Mouse (Mus musculus) lung, embryonic 14.5 days (tissue): ENCODE measurements around the gene Clnk. TPM values are rescaled to one million over a fixed set of nuclear protein-coding genes. Genes with fewer than 3 reads are reported as not detected.
A peak's percentile ranks its signal among the peaks of the same experiment; 100 is the strongest.

Experiments used
- ATAC-seq: fragments of 200-750 bp; cut with Nextera tagmentation; 2 replicates; pipeline ENCODE4 v1.8.0; 2017; ENCODE audit warnings: mild to moderate bottlenecking, moderate TSS enrichment, moderate library complexity; ENCODE audit not compliant: insufficient read depth
- DNase-seq: peaks from one replicate; pipeline ENCODE4 v3.0.0-alpha.2; 2015
- H3K27ac ChIP-seq: fragments of 300-500 bp; sonication (generic); 2 replicates; pipeline ENCODE4 v1.5.1; 2014; ENCODE audit warnings: low read depth, mild to moderate bottlenecking, moderate library complexity
- H3K27me3 ChIP-seq: fragments of 300-500 bp; sonication (generic); 2 replicates; pipeline ENCODE4 v1.6.1; 2014; ENCODE audit warnings: low read length, control low read depth; ENCODE audit not compliant: insufficient read depth
- H3K36me3 ChIP-seq: fragments of 300-500 bp; sonication (generic); 2 replicates; pipeline ENCODE4 v1.6.1; 2014; ENCODE audit warnings: control low read depth; ENCODE audit not compliant: insufficient read depth
- H3K4me1 ChIP-seq: fragments of 300-500 bp; sonication (generic); 2 replicates; pipeline ENCODE4 v1.6.1; 2014; ENCODE audit warnings: antibody characterized with exemption, control low read depth; ENCODE audit not compliant: insufficient read depth
- H3K4me2 ChIP-seq: fragments of 300-500 bp; sonication (generic); 2 replicates; pipeline ENCODE4 v1.6.1; 2014; ENCODE audit warnings: mild to moderate bottlenecking
- H3K4me3 ChIP-seq: fragments of 300-500 bp; sonication (generic); 2 replicates; pipeline ENCODE4 v1.5.1; 2014; ENCODE audit warnings: low read depth, low read length
- H3K9ac ChIP-seq: fragments of 300-500 bp; sonication (generic); 2 replicates; pipeline ENCODE4 v1.6.1; 2014
- H3K9me3 ChIP-seq: fragments of 300-500 bp; sonication (generic); 2 replicates; pipeline ENCODE4 v1.6.1; 2016; ENCODE audit warnings: low read depth, low read length, control low read depth
- CTCF ChIP-seq: IDR thresholded peaks from 2 replicates; pipeline ENCODE4 v1.5.1; 2016; ENCODE audit warnings: antibody characterized with exemption, low read depth
- WGBS: fragments of 180-500 bp; shearing (Covaris S2); extraction: QIAGEN DNeasy Blood & Tissue Kit; methylation state at CpG from one replicate; pipeline ENCODE4 v1.1.7; 2014; 5-methylcytosine and 5-hydroxymethylcytosine counted together
- polyA plus RNA-seq: library from polyadenylated mRNA; unstranded; fragments of >200 nt; fragmentation: Nextera tagmentation; extraction: Ambion mirVana; gene quantifications from 2 replicates; pipeline ENCODE4 v1.2.1, GENCODE M21; 2014

Clnk gene
- polyA plus RNA-seq, 1 experiment from 2014 or later, result not detected

DNA sequence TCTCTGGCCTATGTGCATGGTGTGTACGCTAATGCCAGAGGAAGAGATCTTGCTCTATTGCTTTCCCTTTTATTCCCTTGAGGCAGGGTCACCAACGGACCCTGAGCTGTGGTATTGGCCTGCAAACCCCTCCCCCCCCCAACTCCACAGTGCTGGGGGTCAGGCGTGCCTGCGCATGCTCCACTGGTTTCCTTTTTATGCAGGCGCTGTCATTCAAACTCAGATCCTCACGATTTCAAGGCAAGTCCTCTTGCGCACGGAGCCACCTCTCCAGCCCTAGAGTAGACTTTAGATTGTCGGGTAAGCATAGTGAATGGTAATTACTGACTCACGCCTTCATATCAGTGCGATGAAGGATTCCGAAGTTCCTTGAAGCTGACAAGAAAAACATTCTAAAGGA lies 6.1 kb downstream of the Clnk start:
- DNase-seq (no peak), ATAC-seq (no peak)
- TF ChIP-seq CTCF, result no peak

DNA sequence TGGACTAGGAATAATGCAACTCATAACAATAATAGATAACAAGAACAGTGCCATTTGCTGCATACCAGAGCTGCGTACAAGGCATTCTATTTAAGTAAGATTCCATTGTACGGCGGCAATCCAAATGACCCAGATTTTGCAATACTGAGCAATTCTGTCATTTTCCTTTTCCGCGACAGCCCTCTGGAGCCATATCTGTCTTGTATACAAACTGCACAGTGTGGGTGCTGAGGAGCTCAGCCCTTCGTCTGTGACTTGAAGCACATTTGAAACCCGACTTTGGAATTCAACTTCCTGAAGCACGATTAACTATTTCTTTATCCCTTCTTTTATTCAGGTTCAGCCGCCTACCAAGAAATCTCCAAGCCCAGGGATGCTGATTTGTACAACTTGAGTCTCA lies 6.6 kb downstream of the Clnk start:
- no peak overlapping the region for H3K27ac ChIP-seq
- ATAC-seq (no peak; the same call in 1 of the 2 replicates), DNase-seq (peak; percentile 53)
- no peaks in the 10 kb centered on the region for H3K36me3 ChIP-seq
- no peaks in the 10 kb centered on the region for H3K9me3 ChIP-seq
- TF ChIP-seq CTCF, result no peak
- no peaks in the 10 kb centered on the region for H3K27me3 ChIP-seq
- 60% methylated on average over 9 of the region's 9 CpGs for WGBS
- no peak overlapping the region for H3K4me2 ChIP-seq
- no peak overlapping the region for H3K9ac ChIP-seq
- no peaks in the 10 kb centered on the region for H3K4me1 ChIP-seq
- no peak overlapping the region for H3K4me3 ChIP-seq

More for the DNA sequence above, 6.1 kb downstream of the Clnk start:
- Histone ChIP-seq H3K27ac (no peak overlapping the region), H3K4me3 (no peak overlapping the region), H3K9ac (no peak overlapping the region), H3K9me3 (no peaks in the 10 kb centered on the region), H3K4me1 (no peaks in the 10 kb centered on the region), H3K27me3 (no peaks in the 10 kb centered on the region), H3K36me3 (no peaks in the 10 kb centered on the region), H3K4me2 (no peak overlapping the region)
- WGBS, result 65% methylated on average over 12 of the region's 12 CpGs

DNA sequence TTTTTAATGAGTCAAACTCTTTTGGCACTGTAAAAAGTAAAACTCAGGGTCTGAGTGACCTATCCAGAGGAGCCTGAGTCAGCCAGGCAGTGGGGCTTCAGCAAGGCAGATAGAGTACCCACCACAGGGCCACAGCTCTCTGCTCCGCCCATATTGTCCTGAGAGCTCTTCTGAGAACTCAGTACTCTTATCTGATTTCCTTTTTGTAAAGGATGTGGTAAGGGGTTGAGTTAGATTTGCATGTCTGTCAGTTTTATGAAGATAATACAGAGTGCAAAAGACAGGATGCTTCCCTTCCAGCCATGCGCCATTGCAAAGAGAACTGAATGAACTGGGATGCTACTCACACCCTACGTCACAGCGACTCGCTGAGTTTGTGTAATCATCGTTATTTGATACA lies 12.0 kb downstream of the Clnk start:
- no peak for TF ChIP-seq CTCF
- ATAC-seq (no peak), DNase-seq (no peak)
- Histone ChIP-seq H3K9me3 (no peaks in the 10 kb centered on the region), H3K9ac (no peak overlapping the region), H3K4me1 (no peaks in the 10 kb centered on the region), H3K4me2 (no peak overlapping the region), H3K4me3 (no peak overlapping the region), H3K27ac (no peak overlapping the region), H3K27me3 (no peaks in the 10 kb centered on the region), H3K36me3 (no peaks in the 10 kb centered on the region)
- 64% methylated on average over 6 of the region's 6 CpGs for WGBS

DNA sequence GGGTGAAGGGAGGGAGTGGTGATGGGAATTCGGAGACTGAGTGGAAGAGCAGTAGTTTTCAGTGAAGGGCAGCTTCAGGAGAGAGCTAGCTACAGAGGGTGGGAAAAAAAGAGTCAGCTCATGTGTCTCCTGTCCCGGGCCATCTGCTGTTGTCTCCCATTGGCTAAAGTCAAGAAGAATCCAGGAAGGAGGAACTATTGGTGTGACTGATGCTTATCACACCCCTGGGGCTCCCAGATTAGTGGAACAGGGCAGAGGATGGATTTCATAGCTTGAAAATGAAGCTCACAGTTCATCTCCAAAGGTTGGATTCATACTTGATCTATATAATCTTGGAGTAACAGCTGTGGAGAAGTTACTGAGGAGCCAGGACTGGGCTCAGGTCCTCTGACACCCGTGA lies 13.6 kb downstream of the Clnk start:
- Histone ChIP-seq H3K27me3 (no peaks in the 10 kb centered on the region), H3K9me3 (no peaks in the 10 kb centered on the region), H3K4me3 (no peak overlapping the region), H3K27ac (no peak overlapping the region), H3K4me1 (no peaks in the 10 kb centered on the region), H3K4me2 (no peak overlapping the region), H3K36me3 (no peaks in the 10 kb centered on the region), H3K9ac (no peak overlapping the region)
- WGBS, result 43% methylated on average over 3 of the region's 3 CpGs
- no peak for TF ChIP-seq CTCF
- DNase-seq (no peak), ATAC-seq (no peak)

DNA sequence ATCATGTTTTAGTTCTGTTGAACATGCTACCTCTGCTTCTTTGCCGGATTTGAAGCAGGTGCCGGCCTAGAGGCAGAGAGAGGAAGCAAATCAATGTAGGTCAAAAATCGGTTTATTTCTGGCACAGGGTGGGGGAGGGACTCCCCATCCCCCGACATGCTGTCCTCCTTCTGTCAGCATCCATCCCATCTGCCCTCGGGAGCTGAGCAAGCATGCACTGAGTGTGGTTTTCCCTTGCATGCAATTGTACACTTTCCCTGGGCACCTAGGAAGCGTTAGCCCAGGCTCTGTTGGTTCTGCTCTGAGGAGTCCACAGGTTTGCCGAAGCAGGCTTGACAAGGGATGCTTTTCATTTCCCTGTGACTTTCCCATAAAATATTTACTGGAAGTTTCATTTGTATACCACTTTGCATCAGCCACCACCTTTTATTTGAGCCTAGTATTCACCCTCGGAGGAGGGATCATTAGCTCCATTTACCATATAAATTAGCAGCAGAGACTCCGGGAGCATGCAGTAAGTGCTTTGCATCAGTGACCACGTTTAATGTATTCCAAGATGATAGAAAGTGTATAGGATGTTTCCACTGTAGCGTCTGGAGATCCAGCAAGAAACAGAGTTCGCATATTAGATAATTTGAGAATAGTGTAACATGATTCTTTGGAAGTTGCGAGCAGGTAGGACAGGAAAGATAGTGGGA lies 14.2 kb downstream of the Clnk start:
- Histone ChIP-seq H3K9me3 (no peaks in the 10 kb centered on the region), H3K4me2 (no peak overlapping the region), H3K36me3 (no peaks in the 10 kb centered on the region), H3K27me3 (no peaks in the 10 kb centered on the region), H3K9ac (no peak overlapping the region), H3K4me1 (no peaks in the 10 kb centered on the region), H3K27ac (no peak overlapping the region), H3K4me3 (no peak overlapping the region)
- TF ChIP-seq CTCF, result no peak
- DNase-seq (no peak), ATAC-seq (no peak)
- 63% methylated on average over 13 of the region's 13 CpGs for WGBS

DNA sequence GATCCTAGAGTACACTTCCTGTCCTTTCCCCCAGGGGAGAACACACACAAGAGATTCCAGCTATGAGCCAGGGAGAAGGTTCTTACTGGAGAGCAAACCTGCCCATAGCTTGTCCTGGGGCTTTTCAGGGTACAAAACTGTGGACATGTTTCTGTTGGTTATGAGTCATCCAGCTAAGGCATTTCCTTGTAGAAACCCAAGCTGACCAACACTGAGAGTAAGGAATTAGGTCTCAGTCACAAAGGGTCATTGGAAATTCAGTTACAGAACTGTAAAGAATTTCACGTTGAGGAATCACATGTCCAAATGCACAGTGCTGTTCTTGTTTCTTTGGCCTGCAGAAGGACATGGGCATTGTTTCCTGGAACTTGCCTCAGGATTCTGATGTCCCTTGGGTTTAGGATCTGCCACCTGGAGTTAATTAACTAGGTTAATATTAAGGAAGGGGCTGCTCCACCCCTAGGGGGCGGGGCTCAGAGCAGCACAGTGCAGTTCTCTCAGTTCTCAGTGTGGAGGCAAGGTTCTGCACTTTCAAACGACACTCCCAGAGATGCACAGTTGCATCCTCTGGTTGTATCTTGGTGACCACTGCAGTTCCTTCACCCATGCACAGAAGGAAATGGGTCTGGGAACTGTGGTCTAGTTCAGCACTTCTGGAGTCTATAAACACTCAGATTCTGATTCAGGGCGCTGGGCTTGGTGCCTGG lies 18.4 kb downstream of the Clnk start:
- Histone ChIP-seq H3K4me1 (no peaks in the 10 kb centered on the region), H3K27me3 (no peaks in the 10 kb centered on the region), H3K27ac (no peak overlapping the region), H3K4me3 (no peak overlapping the region), H3K36me3 (no peaks in the 10 kb centered on the region), H3K9me3 (no peaks in the 10 kb centered on the region), H3K9ac (no peak overlapping the region), H3K4me2 (no peak overlapping the region)
- ATAC-seq (no peak), DNase-seq (no peak)
- WGBS, result 50% methylated on average over 4 of the region's 4 CpGs
- TF ChIP-seq CTCF, result no peak

DNA sequence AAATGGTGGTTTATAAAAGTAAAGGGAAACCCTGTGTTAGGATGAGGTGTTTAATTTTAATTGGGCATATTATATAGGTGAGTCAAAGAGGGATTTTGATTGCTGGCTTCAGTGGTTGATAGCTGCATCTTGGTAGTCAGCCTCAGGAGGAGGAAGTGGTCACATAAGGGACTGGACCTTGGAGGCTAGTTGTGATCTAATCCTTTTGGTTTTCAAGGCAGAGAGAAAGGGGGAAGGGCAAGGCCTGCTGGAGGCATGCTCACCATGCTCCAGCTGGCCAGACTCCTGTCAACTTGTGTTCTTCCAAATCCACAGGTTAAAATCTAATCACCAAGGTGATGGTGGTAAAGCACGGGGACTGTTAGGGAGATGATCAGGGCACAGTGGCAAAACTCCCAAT lies 19.0 kb downstream of the Clnk start:
- WGBS, result 75% methylated on average over 1 of the region's 1 CpGs
- Histone ChIP-seq H3K9ac (no peak overlapping the region), H3K9me3 (no peaks in the 10 kb centered on the region)

More for the DNA sequence above, 19.0 kb downstream of the Clnk start:
- DNase-seq (no peak), ATAC-seq (no peak)
- Histone ChIP-seq H3K36me3 (no peaks in the 10 kb centered on the region), H3K4me2 (no peak overlapping the region), H3K27me3 (no peaks in the 10 kb centered on the region), H3K4me3 (no peak overlapping the region), H3K27ac (no peak overlapping the region), H3K4me1 (no peaks in the 10 kb centered on the region)
- TF ChIP-seq CTCF, result no peak
